Mouse (Mus musculus) ES-Bruce4 (cell line): ENCODE data around the gene D230025D16Rik. TPM values are rescaled to one million over a fixed set of nuclear protein-coding genes. Genes with fewer than 3 reads are reported as not detected.
"Not testable (repeated sequence)": the region's sequence is repeated elsewhere in the genome, so short reads cannot be mapped to it uniquely, and the experiment has no call there.

Experiments used
- H3K27ac ChIP-seq: 2 replicates; pipeline ENCODE4 v1.5.1; 2012; ENCODE audit warnings: low read length, inconsistent platforms; ENCODE audit not compliant: insufficient read depth
- H3K27me3 ChIP-seq: 2 replicates; pipeline ENCODE4 v1.6.1; 2012; ENCODE audit warnings: mild to moderate bottlenecking, low read length, inconsistent platforms; ENCODE audit not compliant: control insufficient read depth, poor library complexity, insufficient read depth, severe bottlenecking
- H3K36me3 ChIP-seq: 2 replicates; pipeline ENCODE4 v1.6.1; 2012; ENCODE audit warnings: inconsistent platforms, mild to moderate bottlenecking, low read length, moderate library complexity; ENCODE audit not compliant: control insufficient read depth, poor library complexity, insufficient read depth, severe bottlenecking
- H3K4me1 ChIP-seq: one replicate; pipeline ENCODE4 v1.8.1; 2011; ENCODE audit warnings: low read length; ENCODE audit not compliant: control insufficient read depth, insufficient read depth
- H3K4me3 ChIP-seq: 2 replicates; pipeline ENCODE4 v1.5.1; 2011; ENCODE audit warnings: low read depth, mild to moderate bottlenecking, low read length
- H3K9ac ChIP-seq: 2 replicates; pipeline ENCODE4 v1.6.1; 2012; ENCODE audit warnings: low read depth, mild to moderate bottlenecking, inconsistent platforms; ENCODE audit not compliant: poor library complexity, severe bottlenecking
- H3K9me3 ChIP-seq: replicated peaks from 2 replicates; pipeline ENCODE4 v1.6.1; 2012; ENCODE audit warnings: mild to moderate bottlenecking, low read length, inconsistent platforms; ENCODE audit not compliant: control insufficient read depth, poor library complexity, insufficient read depth, severe bottlenecking
- CTCF ChIP-seq: IDR thresholded peaks from one replicate; pipeline ENCODE4 v1.8.1; 2011; ENCODE audit warnings: low read depth, low read length
- EP300 ChIP-seq: IDR thresholded peaks from 2 replicates; pipeline ENCODE4 v1.6.1; 2011; ENCODE audit warnings: low read depth, low read length; ENCODE audit not compliant: insufficient read depth
- POLR2A ChIP-seq: IDR thresholded peaks from one replicate; pipeline ENCODE4 v1.8.1; 2011; ENCODE audit warnings: low read length; ENCODE audit not compliant: insufficient read depth
- polyA plus RNA-seq: library from polyadenylated mRNA; stranded (reverse); fragments of >200 nt; gene quantifications from 2 replicates; pipeline ENCODE4 v1.2.4, GENCODE M21; 2011; ENCODE audit warnings: low read depth; ENCODE audit not compliant: missing spikeins, insufficient read depth, insufficient read length

Gene D230025D16Rik
- polyA plus RNA-seq, 1 experiment = 88.0 TPM

DNA sequence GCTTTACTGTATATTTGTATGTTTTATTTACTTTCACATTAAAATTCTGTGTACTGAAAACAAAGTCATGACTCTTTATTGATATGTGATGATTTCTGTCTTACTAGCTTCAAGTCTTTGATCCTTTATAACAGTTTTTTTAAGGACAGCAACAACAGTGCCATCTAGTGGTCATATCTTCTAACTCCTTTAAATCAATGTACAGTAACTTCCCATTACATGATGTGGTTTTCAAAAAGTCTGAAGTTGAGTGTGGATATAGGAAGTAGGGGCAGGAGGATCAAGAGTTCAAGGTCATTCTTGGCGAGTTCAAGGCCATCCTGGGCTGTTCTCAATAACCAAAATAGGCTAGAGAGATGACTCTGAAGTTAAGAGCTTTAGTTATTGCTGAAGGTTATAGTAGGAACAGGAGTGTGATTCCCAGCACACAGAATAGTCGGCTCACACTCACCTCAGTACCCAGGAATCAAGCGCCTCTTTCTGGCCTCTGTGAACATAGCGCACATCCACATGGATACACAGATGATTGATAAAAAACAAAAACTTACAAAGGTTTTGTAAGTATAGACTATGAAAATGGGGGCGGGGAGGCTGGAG lies 6.9 kb upstream of the D230025D16Rik start:
- Histone ChIP-seq H3K4me1 (no peaks in the 10 kb centered on the region), H3K9me3 (no peaks in the 10 kb centered on the region), H3K36me3 (0 out of 2 replicates have a peak, but pooled peaks cover 3% of the 10 kb centered on the region), H3K9ac (peak overlapping the region; percentile 21), H3K4me3 (no peak overlapping the region), H3K27me3 (no peaks in the 10 kb centered on the region), H3K27ac (no peak overlapping the region)
- peak; percentile 33 for TF ChIP-seq CTCF
- no peak for TF ChIP-seq EP300

- no peaks in the 10 kb centered on the region for H3K27me3 ChIP-seq
- no peak overlapping the region for H3K27ac ChIP-seq
- H3K36me3 ChIP-seq = no peaks in the 10 kb centered on the region
- no peak for TF ChIP-seq POLR2A
- no peak for TF ChIP-seq CTCF
- TF ChIP-seq EP300 = no peak
- no peak overlapping the region for H3K4me3 ChIP-seq
- H3K4me1 ChIP-seq = peaks cover 2% of the 10 kb centered on the region
- peak overlapping the region; percentile 68; the same call in 1 of the 2 replicates for H3K9ac ChIP-seq
- no peaks in the 10 kb centered on the region for H3K9me3 ChIP-seq
Observed at GRCm38 (mm10) chr8:105223850-105224249, 1.1 kb upstream of the D230025D16Rik start.

DNA sequence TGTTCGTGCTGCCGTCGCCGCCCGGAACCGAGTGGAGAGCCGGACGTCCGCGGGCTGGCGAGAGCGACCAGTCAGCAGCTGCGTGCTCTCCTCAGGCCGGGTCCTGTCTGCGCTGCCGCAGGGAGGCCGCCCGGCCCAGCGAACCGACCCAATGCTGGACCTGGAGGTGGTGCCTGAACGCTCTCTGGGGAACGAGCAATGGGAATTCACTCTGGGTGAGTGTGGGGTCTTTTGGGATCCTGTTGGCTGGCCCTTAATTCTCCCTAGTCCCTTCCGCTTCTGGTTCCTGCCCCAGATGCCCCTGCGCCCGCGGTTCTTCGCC lies 288 bp downstream of the D230025D16Rik start:
- peaks cover 4% of the 10 kb centered on the region; the same call in 1 of the 2 replicates for H3K36me3 ChIP-seq
- TF ChIP-seq CTCF (no peak), EP300 (no peak), POLR2A (no peak)
- no peaks in the 10 kb centered on the region for H3K27me3 ChIP-seq
- no peaks in the 10 kb centered on the region for H3K9me3 ChIP-seq
- H3K4me1 ChIP-seq = peaks cover 2% of the 10 kb centered on the region
- H3K27ac ChIP-seq = peak overlapping the region; percentile 35; the same call in 1 of the 2 replicates
- peak overlapping the region; percentile 78 for H3K4me3 ChIP-seq
- peak overlapping the region; percentile 89 for H3K9ac ChIP-seq

GRCm38 (mm10) chr8:105225917-105226316 lies 972 bp downstream of the D230025D16Rik start:
- Histone ChIP-seq H3K4me3 (peak overlapping the region; percentile 78), H3K4me1 (peaks cover 2% of the 10 kb centered on the region), H3K27me3 (no peaks in the 10 kb centered on the region), H3K9ac (peak overlapping the region; percentile 89), H3K9me3 (no peaks in the 10 kb centered on the region), H3K27ac (no peak overlapping the region), H3K36me3 (peaks cover 7% of the 10 kb centered on the region; the same call in 1 of the 2 replicates)
- TF ChIP-seq POLR2A (no peak), EP300 (no peak), CTCF (no peak)

DNA sequence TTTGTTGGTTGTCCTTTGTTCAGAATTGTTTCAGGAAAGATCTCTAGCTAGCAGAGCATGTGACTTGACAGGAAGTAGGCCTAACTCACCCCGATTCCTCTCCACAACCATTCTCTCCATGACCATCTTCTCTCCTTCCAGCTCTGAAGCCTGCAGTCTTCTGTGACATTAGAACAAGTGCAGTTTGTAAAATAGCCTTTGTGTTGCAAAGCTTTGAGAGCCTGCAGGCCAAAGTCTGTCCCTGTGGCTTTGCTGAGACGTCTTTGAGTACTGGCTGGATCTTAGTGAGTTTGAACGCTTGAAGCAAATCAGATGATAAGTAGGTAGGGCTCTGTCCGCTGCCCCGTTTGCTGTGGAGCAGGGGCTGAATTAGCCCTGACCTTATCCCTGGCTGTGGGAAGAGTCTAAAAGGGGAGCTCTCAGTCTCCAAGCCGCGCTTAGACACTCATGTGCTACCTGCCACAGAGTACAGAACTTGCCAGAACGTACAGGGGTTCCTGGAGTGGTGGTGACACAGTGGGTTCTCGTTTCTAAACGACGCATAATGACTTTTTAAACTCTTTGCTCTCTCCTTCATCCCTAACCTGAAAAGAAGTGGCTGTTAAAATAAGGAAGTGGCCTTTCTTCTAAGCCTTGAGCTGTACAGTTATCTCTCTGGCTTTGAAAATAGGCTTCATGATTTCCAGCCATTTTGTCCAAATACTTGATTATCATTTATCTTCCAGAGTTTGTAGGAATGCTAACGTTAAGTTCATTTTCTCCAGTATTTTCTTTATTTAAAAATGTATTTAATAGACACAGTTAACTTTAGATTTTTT lies 6.8 kb downstream of the D230025D16Rik start:
- Histone ChIP-seq H3K36me3 (peaks cover 38% of the 10 kb centered on the region), H3K27me3 (no peaks in the 10 kb centered on the region), H3K4me3 (no peak overlapping the region), H3K9ac (peak overlapping the region; percentile 75; the same call in 1 of the 2 replicates), H3K4me1 (peaks cover 9% of the 10 kb centered on the region), H3K9me3 (no peaks in the 10 kb centered on the region), H3K27ac (peak overlapping the region; percentile 98)
- TF ChIP-seq POLR2A (no peak), EP300 (0 out of 2 replicates have a peak, but pooled peaks have one; percentile 5), CTCF (no peak)

- peak overlapping the region; percentile 59; the same call in 1 of the 2 replicates for H3K9ac ChIP-seq
- not testable (repeated sequence) for H3K4me1 ChIP-seq, H3K9me3 ChIP-seq, H3K27me3 ChIP-seq, H3K4me3 ChIP-seq, H3K27ac ChIP-seq
- H3K36me3 ChIP-seq = peaks cover 39% of the 10 kb centered on the region
- TF ChIP-seq EP300 = 0 out of 2 replicates have a peak, but pooled peaks have one; percentile 22
Observed at GRCm38 (mm10) chr8:105232321-105232693, 7.4 kb downstream of the D230025D16Rik start.
